Mouse (Mus musculus): ENCODE results near the gene Nrxn2. TPM values are rescaled to one million over a fixed set of nuclear protein-coding genes. Genes with fewer than 3 reads are reported as not detected.

Gene Nrxn2
- polyA plus RNA-seq, 1 experiment from 2014 or later: 41.7 TPM

GRCm38 (mm10) chr19:6495714-6496113 lies 77.2 kb downstream of the Nrxn2 start:
- no peak overlapping the region for H3K4me2 ChIP-seq (ENCODE audit: low read length)
- H3K27me3 ChIP-seq (replicated peaks; ENCODE audit: control insufficient read depth, insufficient read depth, low read length): no peaks in the 10 kb centered on the region
- no peak overlapping the region for H3K27ac ChIP-seq (ENCODE audit: low read depth, low read length)

GRCm38 (mm10) chr19:6496462-6497149 lies 78.1 kb downstream of the Nrxn2 start:
- Histone ChIP-seq H3K9ac (ENCODE audit: low read length) (peak overlapping the region; percentile 46; the same call in 1 of the 2 replicates), H3K9me3 (replicated peaks; ENCODE audit: control insufficient read depth, low read length) (no peaks in the 10 kb centered on the region), H3K4me1 (ENCODE audit: control insufficient read depth, insufficient read depth, low read length) (peaks cover 31% of the 10 kb centered on the region), H3K4me3 (ENCODE audit: low read depth, low read length) (peak overlapping the region; percentile 75), H3K36me3 (ENCODE audit: control insufficient read depth, insufficient read depth, low read length) (no peaks in the 10 kb centered on the region), H3K27me3 (replicated peaks; ENCODE audit: control insufficient read depth, insufficient read depth, low read length) (no peaks in the 10 kb centered on the region), H3K27ac (ENCODE audit: low read depth, low read length) (peak overlapping the region; percentile 90), H3K4me2 (ENCODE audit: low read length) (peak overlapping the region; percentile 95)
- ATAC-seq (peak; percentile 1; the same call in 1 of the 2 replicates), DNase-seq (ENCODE audit: low spot score) (no peak)
- WGBS: 6% methylated on average over 6 of the region's 6 CpGs

More at GRCm38 (mm10) chr19:6495714-6496113, 77.2 kb downstream of the Nrxn2 start:
- no peaks in the 10 kb centered on the region; the same call in 1 of the 2 replicates for H3K36me3 ChIP-seq (ENCODE audit: control insufficient read depth, insufficient read depth, low read length)
- WGBS: 43% methylated on average over 8 of the region's 8 CpGs
- H3K4me1 ChIP-seq (ENCODE audit: control insufficient read depth, insufficient read depth, low read length): peaks cover 23% of the 10 kb centered on the region
- no peak overlapping the region for H3K9ac ChIP-seq (ENCODE audit: low read length)
- H3K9me3 ChIP-seq (replicated peaks; ENCODE audit: control insufficient read depth, low read length): no peaks in the 10 kb centered on the region
- no peak overlapping the region for H3K4me3 ChIP-seq (ENCODE audit: low read depth, low read length)
- DNase-seq (ENCODE audit: low spot score) (no peak), ATAC-seq (no peak)

- H3K9ac ChIP-seq (ENCODE audit: low read length): peak overlapping the region; percentile 98
- H3K27ac ChIP-seq (ENCODE audit: low read depth, low read length): peak overlapping the region; percentile 90
- DNase-seq (ENCODE audit: low spot score) (peak; percentile 80), ATAC-seq (peak; percentile 67)
- H3K36me3 ChIP-seq (ENCODE audit: control insufficient read depth, insufficient read depth, low read length): no peaks in the 10 kb centered on the region
- no peaks in the 10 kb centered on the region for H3K27me3 ChIP-seq (replicated peaks; ENCODE audit: control insufficient read depth, insufficient read depth, low read length)
- peak overlapping the region; percentile 75 for H3K4me3 ChIP-seq (ENCODE audit: low read depth, low read length)
- WGBS: 0% methylated on average over 22 of the region's 39 CpGs
- H3K4me1 ChIP-seq (ENCODE audit: control insufficient read depth, insufficient read depth, low read length): peaks cover 33% of the 10 kb centered on the region
- no peaks in the 10 kb centered on the region for H3K9me3 ChIP-seq (replicated peaks; ENCODE audit: control insufficient read depth, low read length)
- H3K4me2 ChIP-seq (ENCODE audit: low read length): peak overlapping the region; percentile 95
These were observed 78.7 kb downstream of the Nrxn2 start for GRCm38 (mm10) chr19:6497150-6497801.

GRCm38 (mm10) chr19:6497803-6498202 lies 79.3 kb downstream of the Nrxn2 start:
- Histone ChIP-seq H3K9ac (ENCODE audit: low read length) (peak overlapping the region; percentile 98), H3K4me2 (ENCODE audit: low read length) (peak overlapping the region; percentile 95), H3K36me3 (ENCODE audit: control insufficient read depth, insufficient read depth, low read length) (no peaks in the 10 kb centered on the region), H3K9me3 (replicated peaks; ENCODE audit: control insufficient read depth, low read length) (no peaks in the 10 kb centered on the region), H3K4me3 (ENCODE audit: low read depth, low read length) (peak overlapping the region; percentile 75), H3K4me1 (ENCODE audit: control insufficient read depth, insufficient read depth, low read length) (peaks cover 38% of the 10 kb centered on the region), H3K27ac (ENCODE audit: low read depth, low read length) (peak overlapping the region; percentile 90), H3K27me3 (replicated peaks; ENCODE audit: control insufficient read depth, insufficient read depth, low read length) (no peaks in the 10 kb centered on the region)
- peak; percentile 53 for DNase-seq (ENCODE audit: low spot score)
- peak; percentile 13 for ATAC-seq
- 1% methylated on average over 39 of the region's 39 CpGs for WGBS

- Histone ChIP-seq H3K9ac (ENCODE audit: low read length) (peak overlapping the region; percentile 98), H3K9me3 (replicated peaks; ENCODE audit: control insufficient read depth, low read length) (no peaks in the 10 kb centered on the region), H3K27me3 (replicated peaks; ENCODE audit: control insufficient read depth, insufficient read depth, low read length) (no peaks in the 10 kb centered on the region), H3K27ac (ENCODE audit: low read depth, low read length) (peak overlapping the region; percentile 90), H3K4me1 (ENCODE audit: control insufficient read depth, insufficient read depth, low read length) (peaks cover 46% of the 10 kb centered on the region), H3K4me2 (ENCODE audit: low read length) (peak overlapping the region; percentile 95), H3K4me3 (ENCODE audit: low read depth, low read length) (peak overlapping the region; percentile 75), H3K36me3 (ENCODE audit: control insufficient read depth, insufficient read depth, low read length) (no peaks in the 10 kb centered on the region)
- no peak for ATAC-seq
- WGBS: 7% methylated on average over 27 of the region's 38 CpGs
- DNase-seq (ENCODE audit: low spot score): no peak
These were observed 80.0 kb downstream of the Nrxn2 start for GRCm38 (mm10) chr19:6498350-6499131.

GRCm38 (mm10) chr19:6499860-6500635 lies 81.5 kb downstream of the Nrxn2 start:
- Histone ChIP-seq H3K4me3 (ENCODE audit: low read depth, low read length) (peak overlapping the region; percentile 75), H3K27me3 (replicated peaks; ENCODE audit: control insufficient read depth, insufficient read depth, low read length) (no peaks in the 10 kb centered on the region), H3K36me3 (ENCODE audit: control insufficient read depth, insufficient read depth, low read length) (peaks cover 3% of the 10 kb centered on the region; the same call in 1 of the 2 replicates), H3K4me1 (ENCODE audit: control insufficient read depth, insufficient read depth, low read length) (peaks cover 59% of the 10 kb centered on the region), H3K9me3 (replicated peaks; ENCODE audit: control insufficient read depth, low read length) (no peaks in the 10 kb centered on the region), H3K4me2 (ENCODE audit: low read length) (peak overlapping the region; percentile 95), H3K27ac (ENCODE audit: low read depth, low read length) (peak overlapping the region; percentile 90; the same call in 1 of the 2 replicates), H3K9ac (ENCODE audit: low read length) (peak overlapping the region; percentile 98)
- WGBS: 56% methylated on average over 6 of the region's 6 CpGs
- ATAC-seq (no peak), DNase-seq (ENCODE audit: low spot score) (no peak)

- no peaks in the 10 kb centered on the region for H3K9me3 ChIP-seq (replicated peaks; ENCODE audit: control insufficient read depth, low read length)
- 0 out of 2 replicates have a peak overlapping the region, but pooled peaks have one; percentile 90 for H3K27ac ChIP-seq (ENCODE audit: low read depth, low read length)
- H3K4me3 ChIP-seq (ENCODE audit: low read depth, low read length): peak overlapping the region; percentile 75
- peaks cover 59% of the 10 kb centered on the region for H3K4me1 ChIP-seq (ENCODE audit: control insufficient read depth, insufficient read depth, low read length)
- no peaks in the 10 kb centered on the region for H3K27me3 ChIP-seq (replicated peaks; ENCODE audit: control insufficient read depth, insufficient read depth, low read length)
- peak overlapping the region; percentile 98; the same call in 1 of the 2 replicates for H3K9ac ChIP-seq (ENCODE audit: low read length)
- peak overlapping the region; percentile 95 for H3K4me2 ChIP-seq (ENCODE audit: low read length)
- no peak for ATAC-seq
- peaks cover 9% of the 10 kb centered on the region for H3K36me3 ChIP-seq (ENCODE audit: control insufficient read depth, insufficient read depth, low read length)
- 32% methylated on average over 2 of the region's 2 CpGs for WGBS
- DNase-seq (ENCODE audit: low spot score): no peak
These were observed 82.1 kb downstream of the Nrxn2 start for GRCm38 (mm10) chr19:6500636-6501025.

GRCm38 (mm10) chr19:6502035-6502541 lies 83.6 kb downstream of the Nrxn2 start:
- H3K4me2 ChIP-seq (ENCODE audit: low read length): peak overlapping the region; percentile 95
- H3K9me3 ChIP-seq (replicated peaks; ENCODE audit: control insufficient read depth, low read length): no peaks in the 10 kb centered on the region
- H3K4me1 ChIP-seq (ENCODE audit: control insufficient read depth, insufficient read depth, low read length): peaks cover 48% of the 10 kb centered on the region
- H3K36me3 ChIP-seq (ENCODE audit: control insufficient read depth, insufficient read depth, low read length): peaks cover 20% of the 10 kb centered on the region
- peak overlapping the region; percentile 87 for H3K27ac ChIP-seq (ENCODE audit: low read depth, low read length)
- ATAC-seq (peak; percentile 57), DNase-seq (ENCODE audit: low spot score) (peak; percentile 84)
- H3K9ac ChIP-seq (ENCODE audit: low read length): peak overlapping the region; percentile 73
- peak overlapping the region; percentile 75 for H3K4me3 ChIP-seq (ENCODE audit: low read depth, low read length)
- WGBS: under 1% methylated on average over 25 of the region's 25 CpGs
- H3K27me3 ChIP-seq (replicated peaks; ENCODE audit: control insufficient read depth, insufficient read depth, low read length): no peaks in the 10 kb centered on the region

Measured in forebrain, embryonic 14.5 days (tissue).